8 mouse cellular contexts compared by ENCODE assay signal in the genomic region with DNA sequence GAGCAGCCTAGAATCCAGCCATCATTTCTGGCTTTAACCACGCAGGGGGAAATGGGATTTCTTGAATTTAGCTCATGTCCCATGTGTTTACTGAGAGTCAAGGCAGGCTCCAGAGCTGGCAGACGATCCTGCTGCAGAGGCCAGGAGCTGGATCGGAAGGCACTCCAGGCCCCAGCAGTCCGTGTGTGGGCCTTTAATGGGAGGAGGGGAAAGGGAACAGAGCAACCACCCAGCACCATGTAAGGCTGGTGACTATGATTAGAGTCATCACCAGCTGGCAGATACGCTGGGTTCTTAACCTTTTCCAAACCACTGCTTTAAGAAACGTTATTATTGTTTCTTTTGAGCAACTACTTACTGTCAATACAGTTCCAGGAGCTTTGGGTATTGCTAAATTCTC. TPM values are rescaled to one million over a fixed set of nuclear protein-coding genes. Genes with fewer than 3 reads are reported as not detected.
A peak's percentile ranks its signal among the peaks of the same experiment; 100 is the strongest.
DNase-seq lines count a peak whose midpoint lies in the region; ATAC-seq lines count a peak whose summit lies in the region.

No protein-coding gene starts in this region.

- 26% methylated on average over 6 of the region's 6 CpGs for WGBS in forebrain, embryonic 16.5 days
- WGBS in forebrain, embryonic 12.5 days: 41% methylated on average over 6 of the region's 6 CpGs
- 13% methylated on average over 6 of the region's 6 CpGs for WGBS in intestine, embryonic 16.5 days

- no peak overlapping the region for H3K27ac ChIP-seq in forebrain, embryonic 16.5 days (ENCODE audit: low read length)
- no peak overlapping the region for H3K27ac ChIP-seq in forebrain, embryonic 12.5 days
- H3K27ac ChIP-seq in intestine, embryonic 16.5 days (ENCODE audit: low read length): peak overlapping the region; percentile 98

- peak; percentile 85 for DNase-seq in adrenal gland, postnatal 14 days
- DNase-seq in gastrocnemius, postnatal 4 days (ENCODE audit: low spot score in 2 of 2): peak; percentile 62 to 81
- peak; percentile 88 for DNase-seq in lung, postnatal 10 days
- no peak for DNase-seq in spleen, postnatal 10 days (ENCODE audit: low spot score in 2 of 2)

- H3K27me3 ChIP-seq in forebrain, embryonic 16.5 days (replicated peaks; ENCODE audit: control insufficient read depth, insufficient read depth, low read length): no peaks in the 10 kb centered on the region
- H3K27me3 ChIP-seq in forebrain, embryonic 12.5 days: no peaks in the 10 kb centered on the region
- no peaks in the 10 kb centered on the region for H3K27me3 ChIP-seq in intestine, embryonic 16.5 days (replicated peaks; ENCODE audit: control insufficient read depth, insufficient read depth, low read length)

- no peaks in the 10 kb centered on the region for H3K9me3 ChIP-seq in forebrain, embryonic 16.5 days (ENCODE audit: control insufficient read depth, low read length)
- H3K9me3 ChIP-seq in forebrain, embryonic 12.5 days: no peaks in the 10 kb centered on the region
- no peaks in the 10 kb centered on the region for H3K9me3 ChIP-seq in intestine, embryonic 16.5 days (ENCODE audit: control insufficient read depth, low read length)

- peaks cover 19% of the 10 kb centered on the region for H3K4me1 ChIP-seq in forebrain, embryonic 16.5 days (replicated peaks; ENCODE audit: control insufficient read depth, insufficient read depth, low read length)
- H3K4me1 ChIP-seq in forebrain, embryonic 12.5 days: peaks cover 32% of the 10 kb centered on the region
- peaks cover 41% of the 10 kb centered on the region for H3K4me1 ChIP-seq in intestine, embryonic 16.5 days (ENCODE audit: control insufficient read depth, insufficient read depth, low read length)

- no peak overlapping the region for H3K4me2 ChIP-seq in forebrain, embryonic 16.5 days (ENCODE audit: low read length)
- no peak overlapping the region for H3K4me2 ChIP-seq in forebrain, embryonic 12.5 days
- H3K4me2 ChIP-seq in intestine, embryonic 16.5 days (ENCODE audit: low read depth, low read length): peak overlapping the region; percentile 56

- no peaks in the 10 kb centered on the region for H3K36me3 ChIP-seq in forebrain, embryonic 16.5 days (ENCODE audit: control insufficient read depth, insufficient read depth)
- no peaks in the 10 kb centered on the region for H3K36me3 ChIP-seq in forebrain, embryonic 12.5 days (replicated peaks)
- no peaks in the 10 kb centered on the region for H3K36me3 ChIP-seq in intestine, embryonic 16.5 days (ENCODE audit: control insufficient read depth, insufficient read depth, low read length)

- H3K4me3 ChIP-seq in forebrain, embryonic 16.5 days (replicated peaks; ENCODE audit: low read length): no peak overlapping the region
- no peak overlapping the region for H3K4me3 ChIP-seq in forebrain, embryonic 12.5 days (replicated peaks)
- peak overlapping the region; percentile 53 for H3K4me3 ChIP-seq in intestine, embryonic 16.5 days (ENCODE audit: low read length)

- no peak overlapping the region for H3K9ac ChIP-seq in forebrain, embryonic 16.5 days (replicated peaks; ENCODE audit: low read depth, low read length)
- H3K9ac ChIP-seq in forebrain, embryonic 12.5 days: no peak overlapping the region; the same call in 1 of the 2 replicates
- peak overlapping the region; percentile 78 for H3K9ac ChIP-seq in intestine, embryonic 16.5 days (ENCODE audit: low read depth, low read length)

- ATAC-seq in forebrain, embryonic 16.5 days: peak; percentile 39; the same call in 1 of the 2 replicates
- no peak for ATAC-seq in forebrain, embryonic 12.5 days (ENCODE audit: low FRiP score)
- peak; percentile 58 for ATAC-seq in intestine, embryonic 16.5 days
- no peak for ATAC-seq in activated CD4-positive, CD25-positive, alpha-beta regulatory T cell, adult 4 months

RNA-seq across cellular contexts. Expression of a gene that starts 1.9 kb away (rescaled TPM):
- 6.3 and 6.9 TPM in 2 replicates for polyA plus RNA-seq in forebrain, embryonic 16.5 days (2015; fragmentation: Nextera tagmentation; extraction: Ambion mirVana)
- polyA plus RNA-seq in forebrain, embryonic 12.5 days (2016; fragmentation: Nextera tagmentation; extraction: Ambion mirVana): 4.7 and 6.0 TPM in 2 replicates
- 14.6 and 21.9 TPM in 2 replicates for total RNA-seq in adrenal gland, postnatal 14 days (2021)
- total RNA-seq in gastrocnemius, postnatal 4 days (2021): 1 to 10 TPM; 4.4 to 5.8 TPM
- 28.0 and 33.4 TPM in 2 replicates for polyA plus RNA-seq in intestine, embryonic 16.5 days (2015; fragmentation: Nextera tagmentation; extraction: Ambion mirVana)
- polyA plus RNA-seq in activated CD4-positive, CD25-positive, alpha-beta regulatory T cell, adult 4 months (2017; shearing (Covaris generic)): 10 to 100 TPM; 33.8 to 34.0 TPM

Comparison
In these comparisons a context has a peak if more than half of its experiments do, and no peak if none do; other contexts are left out.
1. ATAC-seq: peak in forebrain, embryonic 16.5 days (single experiment) and intestine, embryonic 16.5 days (single experiment); none in forebrain, embryonic 12.5 days (single experiment) and activated CD4-positive, CD25-positive, alpha-beta regulatory T cell, adult 4 months (single experiment).
2. DNase-seq: peak in adrenal gland, postnatal 14 days (single experiment), gastrocnemius, postnatal 4 days (2 of 2) and lung, postnatal 10 days (single experiment); none in spleen, postnatal 10 days (0 of 2).